Comparison of ENCODE assay signal across 10 mouse cellular contexts in genomic region chr9:90227171-90227570, GRCm38 (mm10). TPM values are rescaled to one million over a fixed set of nuclear protein-coding genes. Genes with fewer than 3 reads are reported as not detected.
DNase-seq lines count a peak whose midpoint lies in the region; ATAC-seq and TF ChIP-seq lines count a peak whose summit lies in the region.
"Had no signal": no experiment of that assay in that cellular context is flagged by ENCODE, and none has a peak within 500 bp of the region (broad histone marks: within the 10 kb centered on the region; RNA-seq: fewer than 3 reads in every experiment).

No protein-coding gene starts in this region.

- H3K4me1 ChIP-seq in lung, postnatal 0 days (ENCODE audit: insufficient read depth, low read depth, low read length) = no peaks in the 10 kb centered on the region

- no peaks in the 10 kb centered on the region for H3K9me3 ChIP-seq in lung, postnatal 0 days (ENCODE audit: low read length)

- intact Hi-C loops in heart, postnatal 14 days (cut with DNase I) = loop anchor here (5.0 kb wide), 1 partner anchor 40 kb away; no protein-coding TSS in a partner anchor

- no peak for TF ChIP-seq EP300 in lung, postnatal 0 days (IDR thresholded peaks at IDR 0.05)

- H3K27me3 ChIP-seq in lung, postnatal 0 days (replicated peaks; ENCODE audit: insufficient read depth, low read length) = no peaks in the 10 kb centered on the region

- DNase-seq in frontal cortex, adult 2 months (ENCODE audit: extremely low spot score in 1 of 2, low spot score in 1 of 2) = peak; percentile 33 to 47
- no peak for DNase-seq in frontal cortex, postnatal 25 days (ENCODE audit: low spot score in 2 of 2)
- DNase-seq in lung, postnatal 0 days (ENCODE audit: low spot score) = no peak
- DNase-seq in lung, adult 18-20 months = no peak
- peak; percentile 31 to 41 for DNase-seq in heart, postnatal 14 days
- no peak for DNase-seq in layer of hippocampus, postnatal 36 days
- no peak for DNase-seq in spleen, adult 12 weeks (ENCODE audit: low spot score)
- DNase-seq: B cell, adult 2 months; cerebellum, adult 9-11 months had no signal

- WGBS in lung, postnatal 0 days = 74% methylated on average over 12 of the region's 12 CpGs

- H3K27ac ChIP-seq in lung, postnatal 0 days (ENCODE audit: low read length) = no peak overlapping the region

- H3K9ac ChIP-seq in lung, postnatal 0 days (replicated peaks; ENCODE audit: low read depth) = no peak overlapping the region

- H3K36me3 ChIP-seq in lung, postnatal 0 days (ENCODE audit: insufficient read depth, low read length) = peaks cover 5% of the 10 kb centered on the region; the same call in 1 of the 2 replicates

- no peak for ATAC-seq in lung, postnatal 0 days
- peak; percentile 44 for ATAC-seq in megakaryocyte progenitor cell, adult 5-6 weeks (replicated peaks; ENCODE audit: poor library complexity)

- H3K4me2 ChIP-seq in lung, postnatal 0 days (replicated peaks; ENCODE audit: low read depth, low read length) = no peak overlapping the region

- H3K4me3 ChIP-seq in lung, postnatal 0 days (ENCODE audit: low read depth, low read length) = no peak overlapping the region

- TF ChIP-seq CTCF in lung, postnatal 0 days (IDR thresholded peaks at IDR 0.05) = peak; percentile 39

RNA-seq across cellular contexts. Expression of gene Tbc1d2b, which starts 43.4 kb away (rescaled TPM):
- polyA plus RNA-seq in frontal cortex, adult 2 months (2012; rRNA removed) = 10.1 and 10.9 TPM in 2 replicates
- 9.5 and 11.0 TPM in 2 replicates for polyA plus RNA-seq in lung, postnatal 0 days (2015; fragmentation: Nextera tagmentation; extraction: Ambion mirVana)
- 10 to 100 TPM; 14.6 to 16.7 TPM for total RNA-seq in heart, postnatal 14 days (2021)
- total RNA-seq in megakaryocyte progenitor cell, adult 5-6 weeks (2015) = 49.8 and 51.4 TPM in 2 replicates
- total RNA-seq in megakaryocyte progenitor cell, adult 5-6 weeks (2017) = 46.2 and 56.7 TPM in 2 replicates
- 1 to 10 TPM; 9.0 to 9.1 TPM for total RNA-seq in layer of hippocampus, postnatal 36 days (2021)

Comparison
In these comparisons a context has a peak if more than half of its experiments do, and no peak if none do; other contexts are left out.
1. DNase-seq: peak in frontal cortex, adult 2 months (2 of 2) and heart, postnatal 14 days (2 of 2); none in frontal cortex, postnatal 25 days (0 of 2), lung, postnatal 0 days (single experiment), lung, adult 18-20 months (0 of 2), layer of hippocampus, postnatal 36 days (0 of 2) and spleen, adult 12 weeks (single experiment).